Mouse (Mus musculus) liver, embryonic 12.5 days (tissue): ENCODE measurements around the gene Pnmt. TPM values are rescaled to one million over a fixed set of nuclear protein-coding genes. Genes with fewer than 3 reads are reported as not detected.

Experiments
- ATAC-seq: fragments of 200-750 bp; cut with Nextera tagmentation; 2 replicates; pipeline ENCODE4 v1.8.0; 2017; ENCODE audit warnings: moderate number of reproducible peaks, mild to moderate bottlenecking, moderate library complexity
- H3K27ac ChIP-seq: fragments of 300-500 bp; sonication (generic); 2 replicates; pipeline ENCODE4 v1.5.1; 2016; ENCODE audit warnings: mild to moderate bottlenecking
- H3K27me3 ChIP-seq: fragments of 300-500 bp; sonication (generic); replicated peaks from 2 replicates; pipeline ENCODE4 v1.6.1; 2016; ENCODE audit warnings: mild to moderate bottlenecking, moderate library complexity
- H3K36me3 ChIP-seq: fragments of 300-500 bp; sonication (generic); 2 replicates; pipeline ENCODE4 v1.6.1; 2016; ENCODE audit warnings: mild to moderate bottlenecking, moderate library complexity
- H3K4me1 ChIP-seq: fragments of 300-500 bp; sonication (generic); 2 replicates; pipeline ENCODE4 v1.6.1; 2016
- H3K4me2 ChIP-seq: fragments of 300-500 bp; sonication (generic); 2 replicates; pipeline ENCODE4 v1.6.1; 2016; ENCODE audit warnings: mild to moderate bottlenecking, moderate library complexity
- H3K4me3 ChIP-seq: fragments of 300-500 bp; sonication (generic); 2 replicates; pipeline ENCODE4 v1.5.1; 2016; ENCODE audit warnings: mild to moderate bottlenecking, moderate library complexity
- H3K9ac ChIP-seq: fragments of 300-500 bp; sonication (generic); 2 replicates; pipeline ENCODE4 v1.6.1; 2016; ENCODE audit warnings: mild to moderate bottlenecking, moderate library complexity
- H3K9me3 ChIP-seq: fragments of 300-500 bp; sonication (generic); replicated peaks from 2 replicates; pipeline ENCODE4 v1.6.1; 2016; ENCODE audit warnings: mild to moderate bottlenecking, moderate library complexity
- WGBS: fragments of 180-500 bp; shearing (Covaris S2); methylation state at CpG from one replicate; pipeline ENCODE4 v1.1.7; 2016; ENCODE audit not compliant: insufficient replicate concordance; 5-methylcytosine and 5-hydroxymethylcytosine counted together
- polyA plus RNA-seq: library from polyadenylated mRNA; unstranded; fragments of >200 nt; fragmentation: Nextera tagmentation; extraction: Ambion mirVana; gene quantifications from 2 replicates; pipeline ENCODE4 v1.2.1, GENCODE M21; 2016

Pnmt gene
- polyA plus RNA-seq, 1 experiment from 2014 or later = not detected

- WGBS = 68% methylated on average over 9 of the region's 9 CpGs
- H3K36me3 ChIP-seq = 0 out of 2 replicates have a peak, but pooled peaks cover 17% of the 10 kb centered on the region
Measured at GRCm38 (mm10) chr11:98435723-98436122, 49.5 kb downstream of the Pnmt start.

DNA sequence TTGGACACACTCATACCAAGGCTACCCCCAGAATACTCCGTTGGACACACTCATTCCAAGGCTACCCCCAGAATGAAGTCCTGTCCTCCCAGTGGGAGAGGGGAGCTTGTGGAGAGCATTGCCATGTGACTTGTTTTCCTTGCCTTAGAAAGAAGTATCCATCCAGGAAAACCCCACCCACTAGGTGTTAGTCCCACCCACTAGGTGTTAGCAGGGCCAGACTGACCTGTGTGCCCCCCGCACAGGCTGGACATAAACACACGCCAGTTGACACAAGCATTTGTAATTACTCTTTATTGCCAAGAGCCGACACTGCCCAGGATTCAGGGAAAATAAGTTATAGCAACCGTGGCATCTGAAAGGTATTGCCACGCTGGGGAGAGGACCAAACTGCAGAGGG, 51.2 kb downstream of the Pnmt start:
- H3K36me3 ChIP-seq = 0 out of 2 replicates have a peak, but pooled peaks cover 17% of the 10 kb centered on the region
- peaks cover 9% of the 10 kb centered on the region for H3K4me1 ChIP-seq
- no peaks in the 10 kb centered on the region for H3K27me3 ChIP-seq
- 86% methylated on average over 6 of the region's 6 CpGs for WGBS
- H3K9me3 ChIP-seq = no peaks in the 10 kb centered on the region
- ATAC-seq = no peak
- peak overlapping the region; percentile 87; the same call in 1 of the 2 replicates for H3K4me2 ChIP-seq
- H3K4me3 ChIP-seq = no peak overlapping the region
- no peak overlapping the region for H3K27ac ChIP-seq
- no peak overlapping the region for H3K9ac ChIP-seq

More at GRCm38 (mm10) chr11:98435723-98436122, 49.5 kb downstream of the Pnmt start:
- Histone ChIP-seq H3K4me1 (peaks cover 9% of the 10 kb centered on the region), H3K4me2 (no peak overlapping the region), H3K27me3 (no peaks in the 10 kb centered on the region), H3K27ac (no peak overlapping the region), H3K9ac (no peak overlapping the region), H3K4me3 (no peak overlapping the region), H3K9me3 (no peaks in the 10 kb centered on the region)
- ATAC-seq = no peak

Other genes with a start within 250 kb of the Pnmt start
- 10.2 and 11.1 TPM in 2 replicates for gene Fbxl20, start 236.0 kb upstream of the Pnmt start, polyA plus RNA-seq
- 40.5 and 41.8 TPM in 2 replicates for gene Med1, start 193.2 kb upstream of the Pnmt start, polyA plus RNA-seq
- 8.6 and 9.0 TPM in 2 replicates for gene Cdk12, start 183.4 kb upstream of the Pnmt start, polyA plus RNA-seq
- not detected in 2 replicates for gene Neurod2, start 56.8 kb upstream of the Pnmt start, polyA plus RNA-seq
- 0.10 TPM in 1 of 2 replicates, not detected in the other for gene Ppp1r1b, start 38.0 kb upstream of the Pnmt start, polyA plus RNA-seq
- gene Stard3, start 28.1 kb upstream of the Pnmt start, polyA plus RNA-seq = 18.0 and 18.9 TPM in 2 replicates
- gene Tcap, start 2.6 kb upstream of the Pnmt start, polyA plus RNA-seq = not detected in 2 replicates
- 3.5 and 3.8 TPM in 2 replicates for gene Pgap3, start 14.0 kb downstream of the Pnmt start, polyA plus RNA-seq
- gene Erbb2, start 26.0 kb downstream of the Pnmt start, polyA plus RNA-seq = 5.5 and 5.6 TPM in 2 replicates
- gene Mien1, start 52.5 kb downstream of the Pnmt start, polyA plus RNA-seq = 64.8 and 67.4 TPM in 2 replicates
- gene Grb7, start 59.9 kb downstream of the Pnmt start, polyA plus RNA-seq = 20.1 and 22.0 TPM in 2 replicates
- 0.07 and 0.12 TPM in 2 replicates for gene Ikzf3, start 159.6 kb downstream of the Pnmt start, polyA plus RNA-seq
- 0.46 and 0.55 TPM in 2 replicates for gene Zpbp2, start 164.6 kb downstream of the Pnmt start, polyA plus RNA-seq
- gene Ormdl3, start 200.9 kb downstream of the Pnmt start, polyA plus RNA-seq = 44.2 and 44.3 TPM in 2 replicates
- gene Lrrc3c, start 211.8 kb downstream of the Pnmt start, polyA plus RNA-seq = not detected in 2 replicates
- 0.87 and 0.96 TPM in 2 replicates for gene Gm12355, start 239.2 kb downstream of the Pnmt start, polyA plus RNA-seq
- not detected in 2 replicates for gene Gsdma3, start 239.9 kb downstream of the Pnmt start, polyA plus RNA-seq